10 mouse cellular contexts compared by ENCODE assay signal in genomic region chr15:79326264-79326663, GRCm38 (mm10). TPM values are rescaled to one million over a fixed set of nuclear protein-coding genes. Genes with fewer than 3 reads are reported as not detected.
DNase-seq lines count a peak whose midpoint lies in the region; ATAC-seq and TF ChIP-seq lines count a peak whose summit lies in the region.
"Had no signal": no experiment of that assay in that cellular context is flagged by ENCODE, and none has a peak within 500 bp of the region (broad histone marks: within the 10 kb centered on the region; RNA-seq: fewer than 3 reads in every experiment).

No protein-coding gene starts in this region.

- no peaks in the 10 kb centered on the region for H3K27me3 ChIP-seq in heart, embryonic 15.5 days
- no peaks in the 10 kb centered on the region for H3K27me3 ChIP-seq in embryonic facial prominence, embryonic 10.5 days (replicated peaks; ENCODE audit: low read depth, poor library complexity, severe bottlenecking)
- no peaks in the 10 kb centered on the region for H3K27me3 ChIP-seq in midbrain, postnatal 0 days (ENCODE audit: insufficient read depth, low read length)
- H3K27me3 ChIP-seq: embryonic facial prominence, embryonic 12.5 days; limb, embryonic 13.5 days had no signal

- intact Hi-C loops in left cerebral cortex, postnatal 4 days (cut with DNase I): no loop called here

- peaks cover 56% of the 10 kb centered on the region for H3K4me1 ChIP-seq in heart, embryonic 15.5 days (replicated peaks)
- peaks cover 54% of the 10 kb centered on the region for H3K4me1 ChIP-seq in embryonic facial prominence, embryonic 10.5 days
- 0 out of 2 replicates have a peak, but pooled peaks cover 6% of the 10 kb centered on the region for H3K4me1 ChIP-seq in midbrain, postnatal 0 days (ENCODE audit: insufficient read depth, low read length)

- H3K27ac ChIP-seq in heart, embryonic 15.5 days: peak overlapping the region; percentile 42; the same call in 1 of the 2 replicates
- peak overlapping the region; percentile 26; the same call in 1 of the 2 replicates for H3K27ac ChIP-seq in embryonic facial prominence, embryonic 10.5 days (replicated peaks)
- H3K27ac ChIP-seq in midbrain, postnatal 0 days (ENCODE audit: low read depth, low read length): peak overlapping the region; percentile 92; the same call in 1 of the 2 replicates

- no peak for DNase-seq in heart, postnatal 4 days
- no peak for DNase-seq in embryonic facial prominence, embryonic 10.5 days (ENCODE audit: low spot score)
- peak; percentile 42 to 43 for DNase-seq in kidney, postnatal 36 days
- DNase-seq in midbrain, postnatal 0 days (ENCODE audit: low spot score): no peak
- no peak for DNase-seq in ovary, postnatal 36 days (ENCODE audit: low spot score)
- DNase-seq in left cerebral cortex, postnatal 4 days: no peak
- no peak for DNase-seq in frontal cortex, postnatal 10 days (ENCODE audit: low spot score in 2 of 2)

- H3K9me3 ChIP-seq in heart, embryonic 15.5 days (replicated peaks): no peaks in the 10 kb centered on the region
- no peaks in the 10 kb centered on the region for H3K9me3 ChIP-seq in embryonic facial prominence, embryonic 10.5 days
- no peaks in the 10 kb centered on the region for H3K9me3 ChIP-seq in midbrain, postnatal 0 days (ENCODE audit: low read length)
- H3K9me3 ChIP-seq: embryonic facial prominence, embryonic 12.5 days; limb, embryonic 13.5 days had no signal

- no peaks in the 10 kb centered on the region for H3K36me3 ChIP-seq in heart, embryonic 15.5 days
- no peaks in the 10 kb centered on the region for H3K36me3 ChIP-seq in embryonic facial prominence, embryonic 10.5 days (replicated peaks)
- no peaks in the 10 kb centered on the region for H3K36me3 ChIP-seq in midbrain, postnatal 0 days (ENCODE audit: insufficient read depth, low read length)
- H3K36me3 ChIP-seq: embryonic facial prominence, embryonic 12.5 days; limb, embryonic 13.5 days had no signal

- 53% methylated on average over 4 of the region's 4 CpGs for WGBS in heart, embryonic 15.5 days
- 63% methylated on average over 4 of the region's 4 CpGs for WGBS in embryonic facial prominence, embryonic 10.5 days
- WGBS in midbrain, postnatal 0 days: 76% methylated on average over 4 of the region's 4 CpGs

- no peak overlapping the region for H3K9ac ChIP-seq in heart, embryonic 15.5 days
- H3K9ac ChIP-seq in midbrain, postnatal 0 days (replicated peaks; ENCODE audit: low read length, poor library complexity, severe bottlenecking): no peak overlapping the region
- H3K9ac ChIP-seq: embryonic facial prominence, embryonic 12.5 days had no signal

- H3K4me3 ChIP-seq in heart, embryonic 15.5 days: no peak overlapping the region
- H3K4me3 ChIP-seq in embryonic facial prominence, embryonic 10.5 days: peak overlapping the region; percentile 29; the same call in 1 of the 2 replicates
- no peak overlapping the region for H3K4me3 ChIP-seq in midbrain, postnatal 0 days (ENCODE audit: low read depth, low read length)

- no peak for TF ChIP-seq CTCF in midbrain, postnatal 0 days (IDR thresholded peaks at IDR 0.05)

- peak overlapping the region; percentile 86 for H3K4me2 ChIP-seq in heart, embryonic 15.5 days
- no peak overlapping the region for H3K4me2 ChIP-seq in midbrain, postnatal 0 days (ENCODE audit: low read depth, low read length, poor library complexity, severe bottlenecking)

- ATAC-seq in heart, embryonic 15.5 days (replicated peaks; ENCODE audit: insufficient number of reproducible peaks, insufficient read depth, low FRiP score, low read depth): no peak
- ATAC-seq in midbrain, postnatal 0 days (ENCODE audit: low FRiP score): no peak

RNA-seq across cellular contexts. Expression of gene Pla2g6, which starts 1.9 kb away (rescaled TPM):
- polyA plus RNA-seq in heart, embryonic 15.5 days (2015; fragmentation: Nextera tagmentation; extraction: Ambion mirVana): 9.9 and 13.5 TPM in 2 replicates
- 1 to 10 TPM; 8.4 to 9.6 TPM for total RNA-seq in heart, postnatal 4 days (2021)
- 18.4 and 20.4 TPM in 2 replicates for polyA plus RNA-seq in embryonic facial prominence, embryonic 10.5 days (2016; fragmentation: Nextera tagmentation; extraction: Ambion mirVana)
- total RNA-seq in midbrain, postnatal 0 days (2014; rRNA removed): 26.8 and 35.3 TPM in 2 replicates
- 14.5 and 17.6 TPM in 2 replicates for polyA plus RNA-seq in midbrain, postnatal 0 days (2015; fragmentation: Nextera tagmentation; extraction: Ambion mirVana)
- total RNA-seq in left cerebral cortex, postnatal 4 days (2021): 10 to 100 TPM; 24.5 to 25.6 TPM

RNA-seq across cellular contexts. Expression of gene Maff, which starts 20.2 kb away (rescaled TPM):
- polyA plus RNA-seq in heart, embryonic 15.5 days (2015; fragmentation: Nextera tagmentation; extraction: Ambion mirVana): 3.5 and 3.8 TPM in 2 replicates
- total RNA-seq in heart, postnatal 4 days (2021): 10 to 100 TPM in 1 of 2 experiments, 1 to 10 TPM in 1; 9.8 to 10.2 TPM
- 1.2 and 1.8 TPM in 2 replicates for polyA plus RNA-seq in embryonic facial prominence, embryonic 10.5 days (2016; fragmentation: Nextera tagmentation; extraction: Ambion mirVana)
- total RNA-seq in midbrain, postnatal 0 days (2014; rRNA removed): 4.0 and 5.4 TPM in 2 replicates
- 0.93 and 1.2 TPM in 2 replicates for polyA plus RNA-seq in midbrain, postnatal 0 days (2015; fragmentation: Nextera tagmentation; extraction: Ambion mirVana)
- 1 to 10 TPM; 1.5 to 1.9 TPM for total RNA-seq in left cerebral cortex, postnatal 4 days (2021)

RNA-seq across cellular contexts. Expression of gene Baiap2l2, which starts 40.9 kb away (rescaled TPM):
- 9.8 and 9.9 TPM in 2 replicates for polyA plus RNA-seq in heart, embryonic 15.5 days (2015; fragmentation: Nextera tagmentation; extraction: Ambion mirVana)
- 1 to 10 TPM; 1.3 to 2.0 TPM for total RNA-seq in heart, postnatal 4 days (2021)
- 2.5 and 6.0 TPM in 2 replicates for polyA plus RNA-seq in embryonic facial prominence, embryonic 10.5 days (2016; fragmentation: Nextera tagmentation; extraction: Ambion mirVana)
- 3.0 and 3.1 TPM in 2 replicates for total RNA-seq in midbrain, postnatal 0 days (2014; rRNA removed)
- polyA plus RNA-seq in midbrain, postnatal 0 days (2015; fragmentation: Nextera tagmentation; extraction: Ambion mirVana): 8.0 and 8.5 TPM in 2 replicates
- total RNA-seq in left cerebral cortex, postnatal 4 days (2021): 10 to 100 TPM in 1 of 2 experiments, 1 to 10 TPM in 1; 10.0 to 11.3 TPM

Comparison
In these comparisons a context has a peak if more than half of its experiments do, and no peak if none do; other contexts are left out.
1. H3K27ac ChIP-seq: peak in every context shown above with its lines; median percentile 92 in midbrain, postnatal 0 days; 42 in heart, embryonic 15.5 days; 26 in embryonic facial prominence, embryonic 10.5 days.
2. DNase-seq: peak in kidney, postnatal 36 days (2 of 2); none in heart, postnatal 4 days (single experiment), embryonic facial prominence, embryonic 10.5 days (single experiment), midbrain, postnatal 0 days (single experiment), ovary, postnatal 36 days (single experiment), left cerebral cortex, postnatal 4 days (single experiment) and frontal cortex, postnatal 10 days (0 of 2).